Mouse (Mus musculus) spleen, adult 12 weeks (tissue): ENCODE measurements at regions not wholly inside any gene's neighbourhood (a gene's known extent, or its start where the extent isn't known, plus 50 kb on each side); places are given as distances from the start of the nearest gene placed in this dataset.

ENCODE experiments used
- DNase-seq: peaks from one replicate; pipeline ENCODE4 v3.0.0; 2022; ENCODE audit warnings: low spot score

DNA sequence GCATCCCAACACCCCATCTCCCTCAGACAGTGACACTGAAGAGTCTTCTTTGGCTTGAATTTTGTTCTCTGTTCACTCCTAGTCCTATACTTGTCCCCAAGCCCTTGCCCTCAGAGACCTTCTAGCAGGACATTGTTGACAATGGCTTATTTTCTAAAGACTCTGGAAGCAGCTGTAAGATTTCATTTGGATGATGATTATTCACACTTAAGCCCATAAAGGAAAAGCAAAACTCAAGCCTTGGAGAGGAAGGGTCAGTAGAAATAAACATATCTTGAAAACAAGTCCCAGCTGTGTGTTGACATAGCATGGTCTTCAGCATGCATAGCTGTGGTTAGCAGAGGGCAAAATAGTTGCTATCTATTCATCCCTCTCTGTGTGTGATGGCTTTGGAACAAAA lies 59.9 kb upstream of the Cdh11 start:
- DNase-seq, result no peak

DNA sequence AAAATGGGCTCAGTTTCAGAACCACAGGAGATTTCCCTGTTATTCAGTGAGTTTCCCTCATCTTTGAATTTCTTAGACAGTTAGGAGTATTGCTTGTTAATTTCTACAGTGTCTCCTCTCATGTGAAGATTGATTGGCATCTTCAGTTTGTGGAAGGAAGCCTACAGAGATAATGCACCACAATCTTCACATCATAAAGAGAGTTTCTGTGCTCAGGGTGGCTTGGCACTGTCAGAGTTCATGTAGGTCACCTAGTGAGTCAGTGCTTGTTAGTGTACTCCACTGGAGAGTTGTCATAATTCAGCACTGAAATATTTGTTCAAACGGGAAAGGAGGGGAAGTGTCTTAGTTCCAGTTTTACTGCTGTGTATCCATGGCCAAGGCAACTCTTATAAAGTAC lies 74.6 kb upstream of the Cdh11 start:
- no peak for DNase-seq

DNA sequence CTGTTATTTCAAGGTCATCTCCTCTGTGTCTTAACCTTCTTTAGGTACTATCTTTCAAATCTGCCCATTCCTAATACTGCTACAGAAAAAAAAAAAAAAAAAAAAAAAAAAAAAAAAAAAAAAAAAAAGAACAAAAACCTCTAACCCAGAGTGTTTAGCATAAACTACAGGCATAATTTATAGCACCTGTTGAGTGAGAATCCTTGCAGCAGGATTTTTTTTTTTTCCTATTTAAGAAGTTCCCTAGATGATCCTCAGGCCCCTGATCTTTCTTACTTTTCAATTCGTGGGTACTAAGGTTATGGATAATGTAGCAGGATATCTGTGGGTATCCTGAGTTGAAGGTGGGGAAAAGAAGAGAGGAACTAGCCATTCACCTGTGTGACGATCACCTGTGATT lies 114.1 kb upstream of the Cdh11 start:
- DNase-seq, result no peak

DNA sequence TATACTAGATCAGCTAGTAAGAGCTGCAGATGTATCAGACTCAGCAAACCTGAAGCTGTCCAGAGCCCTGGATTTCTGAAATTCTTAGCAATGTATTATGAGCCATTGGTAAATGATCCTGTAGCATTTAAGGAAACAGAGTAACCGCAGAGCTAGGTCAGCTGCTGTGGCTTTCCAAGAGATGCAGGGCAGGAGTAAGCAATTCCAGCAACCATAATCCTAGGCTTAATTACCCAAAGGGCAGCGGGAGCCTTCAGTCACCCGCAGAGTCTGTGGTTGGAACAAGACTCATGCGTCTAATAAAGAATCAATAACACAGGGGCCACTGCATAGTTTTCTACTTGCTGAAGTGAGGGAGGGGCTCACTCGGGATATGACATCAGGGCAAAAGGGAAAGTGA lies 115.2 kb upstream of the Cdh11 start:
- DNase-seq, result no peak

DNA sequence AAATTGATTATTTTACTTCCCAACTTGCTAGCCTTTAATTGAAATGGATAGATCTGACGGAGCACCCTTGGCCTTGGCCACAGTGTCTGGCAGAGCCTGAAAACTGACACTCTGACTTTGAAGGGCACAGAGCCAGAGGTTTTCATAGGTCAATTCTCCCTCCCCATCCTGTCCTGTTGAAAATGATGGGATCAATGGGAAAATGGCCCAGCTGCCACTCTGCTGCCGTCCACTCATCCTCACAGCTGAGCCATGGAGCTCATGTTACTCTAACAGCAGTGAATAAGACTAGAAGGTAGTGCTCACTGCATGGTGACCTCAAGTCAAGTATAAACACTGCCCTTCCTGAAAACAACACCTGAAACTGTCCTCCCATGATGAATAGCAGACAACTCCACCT lies 122.0 kb upstream of the Cdh11 start:
- DNase-seq, result no peak

DNA sequence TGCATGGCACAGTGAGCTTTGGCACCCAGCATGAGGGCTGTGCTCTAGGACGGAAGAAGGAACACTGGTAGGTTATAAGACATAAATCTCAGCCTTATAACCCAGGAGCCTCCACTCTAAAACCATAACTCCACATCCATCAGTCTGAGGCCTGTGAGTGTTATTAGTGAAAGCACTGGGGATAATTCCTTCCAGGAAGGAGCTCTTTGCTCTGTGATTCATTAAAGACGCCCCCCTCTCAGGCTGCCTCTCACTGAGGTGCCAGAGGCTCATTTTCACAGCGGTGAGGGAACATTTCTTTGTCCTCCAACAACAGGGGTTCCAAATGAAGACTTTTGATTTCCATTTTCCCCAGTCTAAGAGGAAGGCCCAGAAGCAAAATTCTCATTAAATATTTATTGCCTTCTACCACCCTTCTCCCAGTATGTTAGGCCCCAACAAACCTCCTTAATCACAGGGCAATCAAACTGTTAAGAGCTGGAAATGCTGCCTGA lies 145.9 kb upstream of the Cdh11 start:
- DNase-seq, result no peak

DNA sequence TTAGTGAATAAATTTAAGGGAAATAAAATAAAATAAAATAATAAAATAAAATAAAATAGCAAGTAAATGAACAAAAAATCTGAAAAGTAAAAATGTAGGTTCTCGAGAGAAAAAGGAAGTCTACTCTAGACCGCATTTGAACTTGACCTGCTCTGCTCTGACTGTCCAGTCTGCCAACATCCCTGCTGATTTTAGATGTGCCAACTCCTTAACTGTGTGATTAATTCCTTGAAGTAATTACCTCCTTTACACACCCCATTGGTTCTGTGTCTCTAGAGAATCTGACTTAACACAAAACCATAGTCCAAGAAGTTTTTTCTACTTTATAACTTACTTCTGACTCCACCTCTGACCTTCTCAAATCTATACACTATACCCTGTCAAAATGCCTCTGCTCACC lies 153.3 kb upstream of the Cdh11 start:
- DNase-seq, result no peak

DNA sequence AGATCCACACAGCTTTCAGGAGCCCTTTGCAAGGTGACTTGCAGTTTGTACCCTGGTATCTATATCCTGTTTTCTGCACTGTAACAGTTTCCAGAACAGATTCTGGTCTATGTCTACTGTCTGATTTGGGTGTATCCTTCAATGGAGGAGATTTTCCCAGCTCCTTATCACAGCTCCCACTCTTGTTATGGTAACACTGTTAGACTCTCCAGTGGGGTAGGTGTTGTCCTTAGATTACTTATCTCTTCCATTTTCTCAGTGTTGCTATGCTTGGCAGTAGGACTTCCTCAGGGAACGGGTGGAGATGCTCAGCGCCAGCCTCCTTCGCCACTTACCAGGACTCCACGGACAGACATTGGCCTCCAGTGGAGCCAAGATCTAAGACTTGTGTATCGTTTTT lies 160.1 kb upstream of the Cdh11 start:
- DNase-seq, result no peak

DNA sequence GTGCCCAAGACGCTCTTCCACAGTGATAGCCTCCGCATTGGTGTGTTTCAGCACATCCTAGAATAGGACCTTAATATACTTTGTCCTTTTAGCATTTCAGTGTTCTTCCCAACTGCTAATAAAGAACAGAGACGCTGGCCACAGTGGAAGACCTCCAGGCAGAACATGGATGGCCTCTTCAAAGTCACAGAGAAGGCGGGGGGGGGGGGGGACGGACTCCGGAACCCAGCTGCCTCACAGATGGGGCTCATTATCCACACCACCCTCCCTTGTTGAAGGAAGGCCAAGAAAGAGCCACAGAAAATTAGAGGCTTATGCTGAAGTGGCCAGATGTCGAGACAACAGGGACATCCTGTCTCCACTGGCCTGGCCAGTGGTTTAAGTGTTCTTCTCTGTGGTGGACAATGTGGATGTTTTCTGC lies 192.7 kb upstream of the Cdh11 start:
- DNase-seq, result no peak

DNA sequence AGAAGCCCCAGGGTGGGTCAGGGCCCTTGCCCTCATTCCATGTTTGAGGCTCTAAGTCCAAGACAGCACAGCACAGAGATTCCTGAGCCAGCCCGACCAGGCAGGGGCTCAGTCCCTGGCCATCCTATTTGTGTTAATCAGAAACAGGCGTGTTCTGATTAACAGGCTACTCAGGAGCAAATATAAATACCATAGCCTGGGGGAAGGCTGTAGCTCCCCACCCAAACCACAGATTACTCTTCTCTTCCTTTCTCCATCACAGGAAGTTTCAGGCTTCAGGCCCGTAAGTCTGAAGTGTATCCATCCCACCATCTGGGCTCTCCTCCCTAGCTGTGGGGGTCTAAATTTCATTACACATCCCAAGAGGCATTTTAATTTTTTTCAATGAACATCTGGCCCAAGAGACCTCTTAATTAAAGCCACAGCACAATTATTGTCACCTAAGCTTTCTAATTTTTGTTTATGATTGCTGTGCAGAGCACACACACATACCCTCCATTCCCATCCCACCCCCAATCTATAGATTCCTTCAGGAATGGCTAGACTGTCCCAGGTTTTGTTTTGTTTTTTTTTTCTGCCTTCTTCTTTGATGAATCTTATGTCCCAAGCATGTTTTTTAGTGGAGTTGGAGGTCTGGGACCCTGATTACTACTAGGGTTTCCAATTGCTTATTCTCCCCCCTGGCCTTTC lies 197.9 kb upstream of the Cdh11 start:
- DNase-seq, result no peak

DNA sequence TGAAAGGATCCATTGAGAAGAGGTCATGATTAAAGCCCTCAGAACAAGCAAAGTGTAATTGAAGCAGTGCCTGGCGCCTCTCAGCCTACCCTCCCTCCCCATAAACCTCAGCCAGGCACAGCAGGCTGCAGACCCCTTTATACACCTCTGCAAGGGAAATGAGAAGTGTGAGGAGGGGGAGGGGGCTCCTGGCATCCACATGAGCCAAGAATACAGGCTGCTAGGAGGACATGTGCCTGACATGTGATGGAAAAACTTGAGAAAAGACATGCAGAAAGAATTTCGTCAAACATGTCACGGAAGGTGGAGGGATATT lies 198.4 kb upstream of the Cdh11 start:
- DNase-seq, result no peak

DNA sequence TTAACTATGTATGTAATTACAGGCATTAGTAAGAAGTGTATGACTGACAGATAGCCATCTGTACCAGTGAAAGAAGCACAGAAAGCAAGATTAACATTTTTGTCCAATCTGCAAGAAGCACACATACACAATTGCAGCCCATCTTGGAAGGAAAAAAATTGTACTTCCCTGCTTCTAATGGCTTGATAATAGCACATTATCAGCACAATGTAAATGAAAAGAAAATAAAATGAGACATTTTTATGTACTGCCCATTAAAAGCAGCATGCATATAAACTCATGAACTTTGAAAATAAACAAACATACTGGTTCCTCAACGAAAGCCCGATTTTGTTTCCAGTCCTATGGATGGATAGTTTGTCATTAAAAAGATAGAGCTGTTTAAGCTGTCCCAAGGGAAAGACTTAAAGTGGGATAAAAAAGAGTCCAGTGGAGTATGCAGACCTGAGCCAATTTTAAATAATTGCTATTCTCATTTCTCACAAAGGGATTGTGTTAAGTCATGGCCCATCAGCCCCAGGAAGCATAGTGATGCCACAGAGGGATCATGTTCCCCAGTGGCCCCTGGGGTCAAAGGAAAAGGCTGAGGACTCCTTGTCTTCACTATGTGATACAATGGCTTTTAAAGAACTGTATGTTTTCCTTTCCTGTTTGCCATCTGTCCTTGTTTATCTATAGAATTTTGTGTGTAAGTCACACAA lies 222.0 kb upstream of the Cdh11 start:
- no peak for DNase-seq

DNA sequence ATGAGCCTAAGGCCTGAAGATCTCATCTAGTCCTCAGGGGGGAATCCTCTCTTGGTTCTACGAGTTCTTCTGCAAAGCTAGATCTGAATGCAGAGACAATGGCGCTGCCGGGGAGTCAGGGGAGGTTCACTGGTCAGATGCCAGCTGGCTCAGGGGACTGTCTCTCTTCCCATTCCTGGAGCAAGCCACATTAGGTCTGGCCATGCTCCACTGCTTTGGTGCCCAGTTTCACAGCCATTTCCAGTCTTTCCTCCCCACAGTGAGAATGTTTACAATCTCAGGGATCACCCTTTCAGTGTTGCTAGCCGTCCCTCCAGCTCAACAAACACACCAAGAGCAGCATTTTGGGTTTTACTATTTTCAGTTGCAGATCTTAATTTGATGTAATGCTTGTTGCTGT lies 233.7 kb upstream of the Cdh11 start:
- no peak for DNase-seq

DNA sequence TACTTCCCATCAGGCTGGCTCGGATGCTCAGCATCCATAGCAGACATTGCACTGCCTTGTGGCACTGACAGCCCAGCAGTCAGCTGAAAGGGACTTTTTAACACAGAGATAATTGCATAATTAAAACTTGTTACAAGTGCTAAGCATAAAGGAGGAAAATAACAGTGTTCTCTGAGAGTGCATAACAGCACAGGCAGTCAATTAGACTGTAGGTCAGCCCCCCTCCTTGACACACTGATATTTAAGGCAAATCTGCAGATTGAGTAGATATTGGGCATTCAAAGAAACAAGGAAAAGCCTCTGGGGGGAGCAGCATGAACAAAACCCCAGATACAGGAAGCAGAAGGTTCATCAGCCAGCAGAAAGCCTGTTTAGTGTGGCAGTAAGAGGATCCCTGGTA lies 237.8 kb upstream of the Cdh11 start:
- DNase-seq, result no peak

DNA sequence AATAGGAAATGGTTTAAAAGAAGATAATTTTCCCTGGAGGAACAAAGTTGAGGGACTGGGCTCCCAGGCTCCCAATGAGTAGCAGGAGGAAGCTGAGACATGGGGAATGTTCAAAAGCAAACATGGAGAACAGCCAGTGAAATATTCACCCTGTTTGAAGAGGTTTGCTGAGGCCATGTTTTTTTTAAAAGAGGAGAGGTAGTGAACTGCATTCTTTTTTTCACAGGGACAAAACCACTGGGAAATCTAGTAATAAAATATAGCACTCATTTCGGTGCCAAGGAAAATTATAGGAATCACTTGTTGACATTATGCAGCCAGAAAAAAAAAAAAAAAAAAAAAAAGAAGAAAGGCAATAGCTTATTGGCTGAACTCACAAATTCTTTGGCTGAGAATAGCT lies 246.3 kb upstream of the Cdh11 start:
- no peak for DNase-seq

DNA sequence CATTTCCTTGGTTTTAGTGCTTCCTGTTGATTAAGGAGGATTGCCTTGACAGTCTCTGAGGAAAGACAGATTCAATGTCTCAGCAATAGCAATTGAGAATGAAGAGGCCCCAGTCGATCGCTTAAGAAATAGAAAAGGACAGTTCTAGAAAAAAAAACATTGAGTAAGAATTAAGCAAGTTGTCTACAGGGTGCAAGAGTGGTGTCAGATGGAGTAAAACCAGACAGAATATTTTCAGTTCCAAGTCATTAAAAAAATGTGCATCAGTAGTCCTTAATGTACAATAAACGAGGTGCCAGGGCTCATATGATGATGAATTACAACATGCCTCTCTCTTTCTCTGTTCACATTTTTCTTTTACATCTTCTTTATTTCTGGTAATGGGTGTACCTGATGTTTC lies 248.5 kb upstream of the Cdh11 start:
- no peak for DNase-seq

DNA sequence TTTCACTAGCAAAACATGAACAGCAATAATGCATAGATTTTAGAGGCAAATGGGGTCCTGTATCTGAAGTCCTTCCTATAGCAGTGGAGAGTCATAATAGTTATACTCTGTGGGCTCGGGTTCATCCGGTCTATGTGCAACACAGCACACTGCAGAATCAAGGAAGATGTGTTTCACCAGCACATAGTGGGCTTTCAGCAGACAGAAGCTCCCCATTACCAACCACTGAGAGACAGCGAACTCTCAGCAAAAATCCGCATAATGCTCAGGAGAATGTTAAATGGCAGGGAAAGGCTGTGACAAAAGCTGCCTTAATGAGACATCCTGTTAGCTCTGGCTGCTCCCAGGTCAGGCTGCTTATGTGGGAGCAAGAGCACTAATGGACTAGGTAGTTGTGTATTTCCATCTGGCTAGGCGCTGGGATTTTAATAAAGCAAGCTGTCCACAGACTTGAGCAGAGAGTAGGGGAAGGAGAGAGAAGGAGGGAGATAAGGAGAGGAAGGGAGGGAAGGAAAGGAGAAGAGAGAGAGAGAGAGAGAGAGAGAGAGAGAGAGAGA lies 286.7 kb upstream of the Cdh11 start:
- no peak for DNase-seq

DNA sequence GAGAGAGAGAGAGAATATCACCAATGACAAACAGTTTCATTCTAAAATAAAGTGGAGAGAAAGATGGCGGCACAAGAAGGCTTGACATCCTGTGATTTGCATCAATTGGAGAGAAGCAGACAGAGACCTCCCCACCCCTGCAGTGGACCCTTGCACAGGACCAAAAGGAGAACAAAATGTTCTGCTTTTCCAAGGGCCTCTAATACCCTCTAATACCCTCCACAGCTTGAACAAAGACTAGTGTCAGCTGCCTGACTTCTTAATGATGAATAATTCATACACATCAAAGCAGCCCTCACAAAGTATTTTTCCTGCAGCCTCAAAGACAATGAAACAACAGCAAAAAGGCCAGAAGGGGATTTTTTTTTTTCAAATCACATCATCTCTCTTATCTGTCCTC lies 287.2 kb upstream of the Cdh11 start:
- DNase-seq, result no peak

DNA sequence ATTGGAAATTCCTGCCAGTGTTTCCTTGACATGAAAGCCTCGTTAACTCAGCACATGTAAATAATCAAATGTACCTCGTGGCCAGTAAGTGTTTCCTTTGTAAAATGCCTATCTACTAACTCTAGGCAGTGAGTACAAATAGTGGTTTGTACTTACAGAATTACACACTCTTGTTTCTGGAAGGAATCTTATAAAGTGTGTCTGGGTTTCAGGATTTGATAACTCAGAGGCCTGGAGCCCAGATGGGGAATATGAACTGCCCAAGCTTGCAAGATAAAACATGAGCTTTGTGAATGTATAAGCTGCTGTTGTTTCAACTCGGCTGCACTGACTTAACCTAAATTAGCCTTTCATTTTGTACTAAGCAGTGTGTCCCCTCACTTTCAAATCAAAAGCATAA lies 293.1 kb upstream of the Cdh11 start:
- no peak for DNase-seq

DNA sequence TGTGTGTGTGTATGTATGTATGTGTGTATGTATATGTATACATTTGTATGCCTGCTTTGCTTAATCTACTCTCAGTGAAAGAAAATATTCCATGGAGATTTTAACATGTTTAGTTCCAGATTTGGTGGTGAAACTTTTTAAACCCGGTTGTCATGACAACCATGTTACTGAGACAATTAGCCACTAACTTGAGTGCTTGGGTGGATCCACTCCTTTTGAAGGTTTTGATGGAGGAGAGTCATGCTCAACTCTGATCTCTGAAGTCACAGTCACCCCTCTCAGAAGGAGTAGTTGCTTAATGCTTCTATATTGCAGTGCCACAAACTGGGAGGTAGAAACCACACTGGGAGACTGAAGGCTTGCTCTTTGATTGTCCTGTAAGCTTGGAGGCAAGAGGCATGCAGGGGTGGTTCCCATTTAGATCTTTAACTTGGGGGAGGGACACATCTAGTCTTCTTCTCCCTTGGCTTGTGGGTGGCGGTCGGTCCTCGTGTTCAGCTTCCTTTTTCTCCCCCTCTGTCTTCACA lies 301.6 kb upstream of the Cdh11 start:
- no peak for DNase-seq

DNA sequence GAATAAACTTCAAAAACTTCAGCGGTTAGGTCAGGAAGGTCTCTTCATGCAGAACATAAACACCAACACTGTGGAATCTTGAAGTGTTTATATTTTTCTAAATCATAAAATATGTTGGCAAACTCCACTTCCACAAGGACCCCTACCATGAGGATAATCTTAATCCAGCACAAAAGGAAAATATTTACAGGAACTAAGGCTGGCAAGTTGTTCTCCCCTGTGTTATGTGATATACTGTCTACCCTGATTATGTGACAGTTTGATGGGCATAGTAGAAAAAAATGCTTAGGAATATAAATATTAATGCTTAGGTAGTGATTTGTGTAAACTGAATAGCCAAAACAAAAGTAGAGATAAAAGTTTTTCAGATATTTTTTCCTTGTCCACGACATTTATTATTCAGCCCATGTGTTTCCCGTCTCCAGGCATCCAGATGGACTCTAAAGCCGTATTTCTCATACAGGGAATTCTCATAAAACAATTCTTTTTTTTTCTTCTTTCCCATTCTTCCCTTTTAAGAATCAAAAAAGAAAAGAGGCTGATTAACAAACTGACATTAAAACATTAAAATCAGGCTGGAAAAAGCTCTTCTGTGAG lies 311.2 kb upstream of the Cdh11 start:
- no peak for DNase-seq

DNA sequence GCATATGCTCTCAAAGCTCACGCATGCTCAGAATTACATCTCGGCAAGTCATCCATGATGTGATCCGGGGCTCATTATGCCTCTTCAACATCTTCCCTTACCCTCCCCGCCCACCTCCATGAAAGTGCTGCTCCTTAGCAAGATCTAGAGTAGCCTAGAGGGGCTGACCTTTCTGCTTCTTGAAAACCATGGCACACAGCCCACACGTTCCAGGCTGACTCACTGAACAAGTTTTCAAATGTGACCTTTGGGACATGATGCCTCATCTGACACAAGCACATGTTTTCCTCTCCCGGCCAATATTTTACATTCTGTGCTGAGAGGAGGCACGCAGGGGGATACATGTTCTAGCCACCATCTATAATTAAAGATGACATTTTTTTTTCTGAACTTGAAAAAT lies 340.1 kb upstream of the Cdh11 start:
- DNase-seq, result no peak

DNA sequence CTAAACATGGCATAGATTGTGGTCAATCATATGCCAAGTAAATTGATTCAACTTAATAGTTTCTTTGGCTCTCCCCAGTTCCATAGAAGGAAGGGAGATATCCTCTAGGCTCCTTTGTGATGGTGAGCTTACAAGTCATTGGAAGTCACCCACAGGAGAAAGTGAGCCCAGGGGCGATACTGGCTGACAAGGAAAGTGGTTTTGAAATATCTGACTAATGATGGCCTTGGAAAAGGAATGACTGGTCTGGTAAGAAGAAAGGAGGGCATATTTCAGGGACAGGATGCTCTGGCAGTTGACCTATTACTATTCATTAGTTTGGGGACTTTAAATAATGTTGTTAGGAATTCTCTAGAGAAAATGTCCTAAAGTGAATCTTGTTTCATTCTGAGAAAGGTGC lies 352.7 kb upstream of the Cdh11 start:
- no peak for DNase-seq
